ENCODE assay signal across 8 mouse cellular contexts in the genomic region with DNA sequence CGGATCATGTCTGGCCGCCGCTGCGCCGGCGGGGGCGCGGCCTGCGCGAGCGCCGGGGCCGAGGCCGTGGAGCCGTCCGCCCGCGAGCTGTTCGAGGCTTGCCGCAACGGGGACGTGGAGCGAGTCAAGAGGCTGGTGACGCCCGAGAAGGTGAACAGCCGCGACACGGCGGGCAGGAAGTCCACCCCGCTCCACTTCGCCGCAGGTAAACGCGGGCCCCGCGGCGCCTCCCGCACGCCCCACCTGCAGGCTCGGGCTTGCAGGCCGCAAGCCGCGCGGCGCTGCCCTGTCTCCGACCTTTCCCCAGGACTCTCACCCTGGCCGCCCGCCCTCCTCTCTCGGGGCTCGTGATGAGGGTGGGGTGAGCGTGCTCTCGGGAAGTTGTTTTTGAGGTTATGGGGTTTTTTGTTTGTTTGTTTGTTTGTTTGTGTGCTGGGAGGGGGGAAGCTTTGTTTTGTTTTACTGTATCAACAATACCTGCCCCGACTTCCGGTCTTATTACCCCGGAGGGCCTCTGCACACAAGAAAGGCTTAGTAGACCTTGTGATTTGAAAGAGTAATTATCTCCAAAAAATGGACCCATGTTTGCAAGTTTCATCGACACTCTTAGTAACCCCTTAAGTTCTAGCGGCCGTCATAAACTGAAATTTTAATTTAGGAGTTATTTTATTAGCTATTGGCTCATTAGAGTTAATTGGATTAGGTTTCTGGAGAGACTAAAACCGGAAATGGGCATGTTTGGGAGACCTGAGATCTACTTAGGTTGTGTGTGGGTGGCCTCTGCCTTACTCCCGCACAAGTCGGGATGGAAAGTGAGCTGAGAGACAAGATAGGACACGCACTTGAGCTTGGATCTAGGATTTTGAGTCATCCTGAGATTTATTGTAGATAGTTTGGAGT. TPM values are rescaled to one million over a fixed set of nuclear protein-coding genes. Genes with fewer than 3 reads are reported as not detected.
DNase-seq lines count a peak whose midpoint lies in the region; ATAC-seq and TF ChIP-seq lines count a peak whose summit lies in the region.

No protein-coding gene starts in this region.

- peak overlapping the region; percentile 91 for H3K4me3 ChIP-seq in heart, adult 2 months
- H3K4me3 ChIP-seq in intestine, embryonic 15.5 days (replicated peaks), result peak overlapping the region; percentile 96
- H3K4me3 ChIP-seq in neural tube, embryonic 15.5 days (replicated peaks), result peak overlapping the region; percentile 98

- peak; percentile 69 for ATAC-seq in intestine, embryonic 15.5 days
- ATAC-seq in neural tube, embryonic 15.5 days (ENCODE audit: low FRiP score), result no peak

- TF ChIP-seq EP300 in heart, adult 2 months (IDR thresholded peaks at IDR 0.05; ENCODE audit: insufficient read depth, low read depth, low read length), result no peak

- H3K27me3 ChIP-seq in heart, adult 2 months (ENCODE audit: control insufficient read depth, insufficient read depth, low read length), result no peaks in the 10 kb centered on the region
- H3K27me3 ChIP-seq in intestine, embryonic 15.5 days (replicated peaks), result no peaks in the 10 kb centered on the region
- no peaks in the 10 kb centered on the region for H3K27me3 ChIP-seq in neural tube, embryonic 15.5 days (replicated peaks)

- peaks cover 11% of the 10 kb centered on the region for H3K79me2 ChIP-seq in heart, adult 2 months (replicated peaks; ENCODE audit: control insufficient read depth, insufficient read depth, low read length)

- intact Hi-C loops in heart, adult 2 months (cut with DNase I), result loop anchor here (1.0 to 5.0 kb wide), 2 partner anchors 16 to 93 kb away; a partner anchor contains a TSS

- H3K4me2 ChIP-seq in intestine, embryonic 15.5 days (replicated peaks), result peak overlapping the region; percentile 70
- peak overlapping the region; percentile 72 for H3K4me2 ChIP-seq in neural tube, embryonic 15.5 days

- peak overlapping the region; percentile 99 for H3K27ac ChIP-seq in heart, adult 2 months
- peak overlapping the region; percentile 98 for H3K27ac ChIP-seq in intestine, embryonic 15.5 days
- H3K27ac ChIP-seq in neural tube, embryonic 15.5 days (replicated peaks), result peak overlapping the region; percentile 96

- no peaks in the 10 kb centered on the region for H3K9me3 ChIP-seq in intestine, embryonic 15.5 days
- H3K9me3 ChIP-seq in neural tube, embryonic 15.5 days (replicated peaks), result no peaks in the 10 kb centered on the region

- under 1% methylated on average over 62 of the region's 62 CpGs for WGBS in heart, adult 2 months
- WGBS in intestine, embryonic 15.5 days, result under 1% methylated on average over 62 of the region's 62 CpGs
- under 1% methylated on average over 46 of the region's 62 CpGs for WGBS in neural tube, embryonic 15.5 days

- no peak for TF ChIP-seq CTCF in heart, adult 2 months (IDR thresholded peaks at IDR 0.05)
- TF ChIP-seq CTCF in brain, embryonic 14.5 days (IDR thresholded peaks at IDR 0.05; ENCODE audit: borderline replicate concordance, extremely low read depth, insufficient read depth, insufficient read length), result no peak

- H3K36me3 ChIP-seq in heart, adult 2 months (ENCODE audit: control insufficient read depth, insufficient read depth, low read length), result peaks cover 21% of the 10 kb centered on the region
- no peaks in the 10 kb centered on the region for H3K36me3 ChIP-seq in intestine, embryonic 15.5 days
- H3K36me3 ChIP-seq in neural tube, embryonic 15.5 days, result 0 out of 2 replicates have a peak, but pooled peaks cover 8% of the 10 kb centered on the region

- H3K9ac ChIP-seq in heart, adult 2 months (ENCODE audit: low read depth, low read length), result peak overlapping the region; percentile 99
- peak overlapping the region; percentile 97 for H3K9ac ChIP-seq in intestine, embryonic 15.5 days
- peak overlapping the region; percentile 72 for H3K9ac ChIP-seq in neural tube, embryonic 15.5 days (replicated peaks)

- H3K4me1 ChIP-seq in heart, adult 2 months (ENCODE audit: control insufficient read depth, insufficient read depth, low read length), result peaks cover 12% of the 10 kb centered on the region
- H3K4me1 ChIP-seq in intestine, embryonic 15.5 days (replicated peaks), result peaks cover 8% of the 10 kb centered on the region
- peaks cover 35% of the 10 kb centered on the region for H3K4me1 ChIP-seq in neural tube, embryonic 15.5 days

- peak; percentile 68 to 69 for DNase-seq in heart, adult 2 months
- DNase-seq in heart, adult 11 months, result no peak
- peak; percentile 72 for DNase-seq in brain, embryonic 14.5 days (ENCODE audit: low read depth)
- DNase-seq in forelimb bud, embryonic 11.5 days (ENCODE audit: low read depth, low spot score), result peak; percentile 56
- DNase-seq in lung, adult 18-20 months, result peak; percentile 46 to 55
- DNase-seq in urinary bladder, adult 2 months (ENCODE audit: low spot score), result peak; percentile 58

- no peak for TF ChIP-seq POLR2A in heart, adult 2 months (IDR thresholded peaks at IDR 0.05; ENCODE audit: insufficient read depth, low read depth, low read length)
- no peak for TF ChIP-seq POLR2A in brain, embryonic 14.5 days (IDR thresholded peaks at IDR 0.05; ENCODE audit: borderline replicate concordance, extremely low read depth, insufficient read depth, insufficient read length, poor library complexity, severe bottlenecking)

RNA-seq across cellular contexts. Expression of a gene that starts 0.8 kb away (rescaled TPM):
- total RNA-seq in heart, adult 2 months (2021), result 10 to 100 TPM; 69.4 to 72.8 TPM
- 18.6 and 34.9 TPM in 2 replicates for polyA plus RNA-seq in heart, adult 2 months (2012; rRNA removed)
- polyA plus RNA-seq in brain, embryonic 14.5 days (2012; rRNA removed), result 88.6 and 119 TPM in 2 replicates
- 40.7 and 40.9 TPM in 2 replicates for polyA plus RNA-seq in intestine, embryonic 15.5 days (2015; fragmentation: Nextera tagmentation; extraction: Ambion mirVana)
- polyA plus RNA-seq in neural tube, embryonic 15.5 days (2015; fragmentation: Nextera tagmentation; extraction: Ambion mirVana), result 36.5 and 36.6 TPM in 2 replicates
- polyA plus RNA-seq in urinary bladder, adult 2 months (2012; rRNA removed), result 56.5 and 59.2 TPM in 2 replicates
